Mouse (Mus musculus): ENCODE data around the gene Tmem150a. TPM values are rescaled to one million over a fixed set of nuclear protein-coding genes. Genes with fewer than 3 reads are reported as not detected.

Tmem150a gene
- polyA plus RNA-seq, 1 experiment from 2014 or later, result 50.6 TPM

- Histone ChIP-seq H3K4me3 (replicated peaks; ENCODE audit: low read depth, low read length) (no peak overlapping the region), H3K4me2 (ENCODE audit: low read length) (no peak overlapping the region), H3K27ac (no peak overlapping the region; the same call in 1 of the 2 replicates), H3K36me3 (ENCODE audit: insufficient read depth, low read length) (peaks cover 18% of the 10 kb centered on the region), H3K4me1 (replicated peaks; ENCODE audit: insufficient read depth, low read length) (peaks cover 7% of the 10 kb centered on the region; the same call in 1 of the 2 replicates), H3K9me3 (replicated peaks; ENCODE audit: low read length) (no peaks in the 10 kb centered on the region), H3K27me3 (ENCODE audit: insufficient read depth, low read length) (no peaks in the 10 kb centered on the region), H3K9ac (ENCODE audit: low read depth, low read length) (no peak overlapping the region)
- DNase-seq (ENCODE audit: low spot score) (no peak), ATAC-seq (replicated peaks; ENCODE audit: low FRiP score, low read depth) (no peak)
- WGBS, result 49% methylated on average over 2 of the region's 2 CpGs
- TF ChIP-seq CTCF (IDR thresholded peaks at IDR 0.05; ENCODE audit: low read depth), result no peak
Measured at GRCm38 (mm10) chr6:72340481-72340880, 14.8 kb upstream of the Tmem150a start.

GRCm38 (mm10) chr6:72344396-72345073 lies 10.7 kb upstream of the Tmem150a start:
- H3K27me3 ChIP-seq (ENCODE audit: insufficient read depth, low read length), result no peaks in the 10 kb centered on the region
- peak overlapping the region; percentile 88 for H3K4me3 ChIP-seq (replicated peaks; ENCODE audit: low read depth, low read length)
- H3K27ac ChIP-seq, result peak overlapping the region; percentile 71; the same call in 1 of the 2 replicates
- no peak for TF ChIP-seq CTCF (IDR thresholded peaks at IDR 0.05; ENCODE audit: low read depth)
- peaks cover 15% of the 10 kb centered on the region for H3K4me1 ChIP-seq (replicated peaks; ENCODE audit: insufficient read depth, low read length)
- no peaks in the 10 kb centered on the region; the same call in 1 of the 2 replicates for H3K36me3 ChIP-seq (ENCODE audit: insufficient read depth, low read length)
- under 1% methylated on average over 34 of the region's 42 CpGs for WGBS
- no peaks in the 10 kb centered on the region for H3K9me3 ChIP-seq (replicated peaks; ENCODE audit: low read length)
- H3K9ac ChIP-seq (ENCODE audit: low read depth, low read length), result peak overlapping the region; percentile 86
- DNase-seq (ENCODE audit: low spot score), result no peak
- H3K4me2 ChIP-seq (ENCODE audit: low read length), result peak overlapping the region; percentile 82
- ATAC-seq (replicated peaks; ENCODE audit: low FRiP score, low read depth), result peak; percentile 22

GRCm38 (mm10) chr6:72345074-72345567 lies 10.1 kb upstream of the Tmem150a start, which contains the start of gene Usp39:
Gene Usp39, minus strand, starts transcription at chr6:72345184.
- Histone ChIP-seq H3K36me3 (ENCODE audit: insufficient read depth, low read length) (peaks cover 2% of the 10 kb centered on the region; the same call in 1 of the 2 replicates), H3K4me3 (replicated peaks; ENCODE audit: low read depth, low read length) (peak within 1 kb of the TSS; percentile 88), H3K4me1 (replicated peaks; ENCODE audit: insufficient read depth, low read length) (peaks cover 15% of the 10 kb centered on the region), H3K27ac (peak within 1 kb of the TSS; percentile 71), H3K9me3 (replicated peaks; ENCODE audit: low read length) (no peaks in the 10 kb centered on the region), H3K9ac (ENCODE audit: low read depth, low read length) (peak within 1 kb of the TSS; percentile 86), H3K27me3 (ENCODE audit: insufficient read depth, low read length) (no peaks in the 10 kb centered on the region), H3K4me2 (ENCODE audit: low read length) (peak within 1 kb of the TSS; percentile 82)
- TF ChIP-seq CTCF (IDR thresholded peaks at IDR 0.05; ENCODE audit: low read depth), result peak; percentile 12; the same call in 1 of the 2 replicates
- under 1% methylated on average over 30 of the region's 30 CpGs for WGBS
- ATAC-seq (replicated peaks; ENCODE audit: low FRiP score, low read depth) (peak; percentile 77), DNase-seq (ENCODE audit: low spot score) (peak; percentile 97)

- Histone ChIP-seq H3K27me3 (ENCODE audit: insufficient read depth, low read length) (no peaks in the 10 kb centered on the region), H3K9me3 (replicated peaks; ENCODE audit: low read length) (no peaks in the 10 kb centered on the region), H3K36me3 (ENCODE audit: insufficient read depth, low read length) (peaks cover 7% of the 10 kb centered on the region), H3K4me1 (replicated peaks; ENCODE audit: insufficient read depth, low read length) (peaks cover 15% of the 10 kb centered on the region), H3K9ac (ENCODE audit: low read depth, low read length) (0 out of 2 replicates have a peak overlapping the region, but pooled peaks have one; percentile 86), H3K4me3 (replicated peaks; ENCODE audit: low read depth, low read length) (peak overlapping the region; percentile 88; the same call in 1 of the 2 replicates), H3K27ac (no peak overlapping the region), H3K4me2 (ENCODE audit: low read length) (peak overlapping the region; percentile 82)
- 47% methylated on average over 6 of the region's 6 CpGs for WGBS
- ATAC-seq (replicated peaks; ENCODE audit: low FRiP score, low read depth) (no peak), DNase-seq (ENCODE audit: low spot score) (no peak)
- no peak for TF ChIP-seq CTCF (IDR thresholded peaks at IDR 0.05; ENCODE audit: low read depth)
Measured at GRCm38 (mm10) chr6:72345633-72346032, 9.6 kb upstream of the Tmem150a start.

GRCm38 (mm10) chr6:72346261-72346660 lies 9.0 kb upstream of the Tmem150a start:
- Histone ChIP-seq H3K36me3 (ENCODE audit: insufficient read depth, low read length) (peaks cover 9% of the 10 kb centered on the region), H3K27me3 (ENCODE audit: insufficient read depth, low read length) (no peaks in the 10 kb centered on the region), H3K9me3 (replicated peaks; ENCODE audit: low read length) (no peaks in the 10 kb centered on the region), H3K9ac (ENCODE audit: low read depth, low read length) (no peak overlapping the region), H3K4me3 (replicated peaks; ENCODE audit: low read depth, low read length) (no peak overlapping the region), H3K4me1 (replicated peaks; ENCODE audit: insufficient read depth, low read length) (peaks cover 15% of the 10 kb centered on the region), H3K4me2 (ENCODE audit: low read length) (no peak overlapping the region), H3K27ac (no peak overlapping the region)
- no peak for TF ChIP-seq CTCF (IDR thresholded peaks at IDR 0.05; ENCODE audit: low read depth)
- 86% methylated on average over 4 of the region's 4 CpGs for WGBS
- DNase-seq (ENCODE audit: low spot score), result no peak
- no peak for ATAC-seq (replicated peaks; ENCODE audit: low FRiP score, low read depth)

- under 1% methylated on average over 71 of the region's 72 CpGs for WGBS
- ATAC-seq (replicated peaks; ENCODE audit: low FRiP score, low read depth) (peak; percentile 60), DNase-seq (ENCODE audit: low spot score) (peak; percentile 84)
- Histone ChIP-seq H3K9ac (ENCODE audit: low read depth, low read length) (peak within 1 kb of the TSS; percentile 80), H3K9me3 (replicated peaks; ENCODE audit: low read length) (no peaks in the 10 kb centered on the region), H3K4me1 (replicated peaks; ENCODE audit: insufficient read depth, low read length) (peaks cover 15% of the 10 kb centered on the region), H3K27me3 (ENCODE audit: insufficient read depth, low read length) (no peaks in the 10 kb centered on the region), H3K4me3 (replicated peaks; ENCODE audit: low read depth, low read length) (peak within 1 kb of the TSS; percentile 69), H3K4me2 (ENCODE audit: low read length) (peak within 1 kb of the TSS; percentile 80), H3K27ac (peak within 1 kb of the TSS; percentile 94), H3K36me3 (ENCODE audit: insufficient read depth, low read length) (peaks cover 9% of the 10 kb centered on the region)
- peak; percentile 44; the same call in 1 of the 2 replicates for TF ChIP-seq CTCF (IDR thresholded peaks at IDR 0.05; ENCODE audit: low read depth)
Measured at GRCm38 (mm10) chr6:72347166-72347941, 7.9 kb upstream of the Tmem150a start, which contains the start of gene 0610030E20Rik. Gene 0610030E20Rik, plus strand, starts transcription at chr6:72347317.

Data from kidney, postnatal 0 days (tissue).